In genomic region chr19:10771995-10772394, GRCm38 (mm10) we compare ENCODE assay signal across 42 mouse cellular contexts. TPM values are rescaled to one million over a fixed set of nuclear protein-coding genes. Genes with fewer than 3 reads are reported as not detected.
"Had no signal": no experiment of that assay in that cellular context is flagged by ENCODE, and none has a peak within 500 bp of the region (broad histone marks: within the 10 kb centered on the region; RNA-seq: fewer than 3 reads in every experiment).

No protein-coding gene starts in this region.

- H3K36me3 ChIP-seq: heart, embryonic 10.5 days; heart, embryonic 12.5 days; heart, embryonic 13.5 days; heart, embryonic 15.5 days; hindbrain, embryonic 10.5 days; hindbrain, embryonic 12.5 days; hindbrain, embryonic 13.5 days; hindbrain, embryonic 15.5 days; intestine, embryonic 15.5 days; kidney, embryonic 15.5 days had no signal

- H3K9me3 ChIP-seq: heart, embryonic 10.5 days; heart, embryonic 12.5 days; heart, embryonic 13.5 days; heart, embryonic 15.5 days; hindbrain, embryonic 10.5 days; hindbrain, embryonic 12.5 days; hindbrain, embryonic 13.5 days; hindbrain, embryonic 15.5 days; intestine, embryonic 15.5 days; kidney, embryonic 15.5 days had no signal

- DNase-seq: heart, postnatal 10 days; heart, postnatal 14 days; heart, postnatal 36 days; heart, postnatal 4 days; kidney, adult 11 months; kidney, adult 18-20 months; kidney, adult 2 months; kidney, adult 8-10 months; kidney, adult 9 months; kidney, postnatal 10 days; kidney, postnatal 14 days; kidney, postnatal 25 days; kidney, postnatal 36 days; kidney, postnatal 4 days; layer of hippocampus, adult 9-11 months; layer of hippocampus, postnatal 36 days had no signal

- H3K4me3 ChIP-seq: heart, embryonic 10.5 days; heart, embryonic 12.5 days; heart, embryonic 13.5 days; heart, embryonic 15.5 days; hindbrain, embryonic 10.5 days; hindbrain, embryonic 12.5 days; hindbrain, embryonic 13.5 days; hindbrain, embryonic 15.5 days; intestine, embryonic 15.5 days; kidney, embryonic 15.5 days; layer of hippocampus, adult 2 months had no signal

- H3K9ac ChIP-seq: heart, embryonic 12.5 days; heart, embryonic 13.5 days; heart, embryonic 15.5 days; hindbrain, embryonic 12.5 days; hindbrain, embryonic 13.5 days; hindbrain, embryonic 14.5 days; hindbrain, embryonic 15.5 days; intestine, embryonic 15.5 days; kidney, embryonic 15.5 days had no signal

- H3K4me1 ChIP-seq: intestine, embryonic 15.5 days had no signal

- ATAC-seq: hindbrain, embryonic 16.5 days; hindbrain, postnatal 0 days; inflammation-experienced regulatory T-cells, adult 6 months; intestine, embryonic 15.5 days; intestine, embryonic 16.5 days; intestine, postnatal 0 days had no signal

- H3K4me2 ChIP-seq: heart, embryonic 11.5 days; heart, embryonic 12.5 days; heart, embryonic 13.5 days; heart, embryonic 15.5 days; hindbrain, embryonic 12.5 days; hindbrain, embryonic 13.5 days; hindbrain, embryonic 14.5 days; hindbrain, embryonic 15.5 days; intestine, embryonic 15.5 days; kidney, embryonic 15.5 days had no signal

- H3K27me3 ChIP-seq: heart, embryonic 15.5 days; hindbrain, embryonic 12.5 days; hindbrain, embryonic 13.5 days; hindbrain, embryonic 15.5 days; intestine, embryonic 15.5 days; kidney, embryonic 15.5 days had no signal

- H3K27ac ChIP-seq: heart, embryonic 10.5 days; heart, embryonic 13.5 days; heart, embryonic 15.5 days; hindbrain, embryonic 10.5 days; hindbrain, embryonic 12.5 days; hindbrain, embryonic 13.5 days; hindbrain, embryonic 14.5 days; hindbrain, embryonic 15.5 days; hindbrain, postnatal 0 days; intestine, embryonic 15.5 days; kidney, embryonic 15.5 days; kidney, postnatal 0 days had no signal

RNA-seq across cellular contexts. Expression of gene Cd5, which starts 33.2 kb away (rescaled TPM):
- total RNA-seq: layer of hippocampus, adult 18-20 months; layer of hippocampus, adult 2 months; layer of hippocampus, postnatal 36 days had no signal
- polyA plus RNA-seq: hindbrain, embryonic 11.5 days; intestine, embryonic 14.5 days; intestine, embryonic 16.5 days had no signal

RNA-seq across cellular contexts. Expression of gene Cd6, which starts 57.9 kb away (rescaled TPM):
- total RNA-seq: hindbrain, postnatal 0 days; layer of hippocampus, postnatal 10 days had no signal
- polyA plus RNA-seq: heart, embryonic 10.5 days; heart, embryonic 11.5 days; heart, embryonic 12.5 days; heart, embryonic 14.5 days; heart, embryonic 15.5 days; heart, postnatal 0 days; hindbrain, embryonic 10.5 days; hindbrain, embryonic 11.5 days; hindbrain, embryonic 12.5 days; hindbrain, embryonic 13.5 days; hindbrain, embryonic 14.5 days; hindbrain, embryonic 16.5 days; hindbrain, postnatal 0 days; kidney, embryonic 16.5 days; kidney, postnatal 0 days had no signal
